Mouse (Mus musculus) cerebellum, adult 18-20 months (tissue): ENCODE results near the gene Ptgis.

Experiments used
- DNase-seq, 2 experiments: peaks; one replicate each; pipeline ENCODE4 v3.0.0; 2021

Ptgis gene

GRCm38 (mm10) chr2:167189291-167190075, 50.9 kb downstream of the Ptgis start:
- DNase-seq, result peak; percentile 32 to 33

GRCm38 (mm10) chr2:167188315-167189207, 51.8 kb downstream of the Ptgis start:
- DNase-seq, result peak in 1 of 2 experiments; percentile 15

GRCm38 (mm10) chr2:167187119-167187518, 53.3 kb downstream of the Ptgis start:
- no peak for DNase-seq

- no peak for DNase-seq
Measured at GRCm38 (mm10) chr2:167186544-167186943, 53.9 kb downstream of the Ptgis start.

GRCm38 (mm10) chr2:167186003-167186402, 54.4 kb downstream of the Ptgis start:
- DNase-seq, result no peak

DNA sequence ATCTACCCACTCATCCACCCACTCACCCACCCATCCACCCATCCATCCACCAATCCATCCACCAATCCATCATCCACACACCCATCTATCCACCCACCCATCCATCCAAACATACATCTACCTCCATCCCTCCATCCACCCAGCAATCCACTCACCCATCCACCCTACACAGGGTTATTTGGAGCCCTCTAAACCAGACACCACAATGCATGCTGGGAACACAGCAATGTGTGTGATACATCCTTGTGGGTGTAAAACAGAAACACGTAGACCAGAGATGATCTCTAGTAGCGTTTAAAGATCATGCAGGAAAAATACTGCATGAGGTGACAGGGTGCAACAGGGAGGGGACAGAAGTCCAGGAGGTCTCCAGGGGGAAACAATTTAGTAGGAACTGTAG, 55.0 kb downstream of the Ptgis start:
- no peak for DNase-seq

DNA sequence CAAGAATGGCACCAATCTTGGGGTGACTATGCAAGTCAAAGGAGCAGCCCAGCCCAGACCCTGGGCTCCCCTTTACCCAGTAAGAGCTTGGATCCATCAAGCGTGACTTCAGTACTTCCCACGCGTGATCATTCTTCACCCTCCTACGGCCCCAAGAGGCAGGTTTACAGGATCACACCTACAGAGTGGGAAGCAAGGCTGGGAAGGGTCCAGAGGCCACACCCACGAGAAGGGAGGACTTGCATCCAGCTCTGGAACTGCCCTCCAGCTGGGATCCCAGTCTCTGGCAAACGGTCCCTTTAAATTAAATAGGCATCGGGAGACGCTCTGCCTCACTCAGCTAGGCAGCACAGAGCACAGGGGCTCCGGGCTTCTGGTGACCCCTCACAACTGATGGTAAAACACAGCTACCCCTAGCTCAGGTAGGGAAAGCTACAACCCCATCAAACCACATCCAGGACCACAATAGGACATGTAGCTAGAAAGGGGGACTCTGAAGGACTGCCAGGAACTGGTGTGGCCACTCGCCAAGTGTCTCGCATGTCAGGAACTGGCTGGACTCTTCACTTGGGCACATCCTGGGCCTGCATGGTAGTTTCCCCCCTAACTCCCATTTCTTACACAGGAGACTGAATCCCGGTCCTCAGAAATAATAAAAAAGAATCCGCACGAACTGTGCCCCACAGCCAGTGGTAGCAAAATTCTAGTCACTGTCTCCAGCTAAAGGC, 58.6 kb downstream of the Ptgis start:
- no peak for DNase-seq

- DNase-seq, result no peak
Measured at GRCm38 (mm10) chr2:167181096-167181495, 59.3 kb downstream of the Ptgis start.

- no peak for DNase-seq
Measured at GRCm38 (mm10) chr2:167179301-167179700, 61.1 kb downstream of the Ptgis start.

- no peak for DNase-seq
Measured at GRCm38 (mm10) chr2:167177231-167177641, 63.2 kb downstream of the Ptgis start.

DNA sequence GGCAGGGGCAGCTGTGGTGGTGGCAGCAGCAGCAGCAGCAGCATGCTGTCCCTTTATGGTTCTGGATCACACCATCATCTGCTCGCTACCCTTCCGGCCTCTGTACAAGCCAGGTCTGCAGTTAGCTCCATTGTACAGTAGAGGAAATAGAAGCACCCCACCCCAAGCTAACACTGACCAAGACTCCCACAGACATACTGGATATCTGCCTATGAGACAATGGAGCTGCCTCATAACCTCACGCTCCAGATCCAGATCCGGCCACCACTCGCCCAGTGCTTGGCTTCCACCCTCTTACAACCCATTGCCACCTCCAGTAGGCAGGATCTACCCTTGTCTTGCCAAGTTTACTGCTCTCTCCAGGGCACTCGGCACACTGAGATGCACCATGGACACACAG, 65.1 kb downstream of the Ptgis start:
- DNase-seq, result no peak

GRCm38 (mm10) chr2:167173051-167173875, 67.1 kb downstream of the Ptgis start:
- DNase-seq, result no peak

DNA sequence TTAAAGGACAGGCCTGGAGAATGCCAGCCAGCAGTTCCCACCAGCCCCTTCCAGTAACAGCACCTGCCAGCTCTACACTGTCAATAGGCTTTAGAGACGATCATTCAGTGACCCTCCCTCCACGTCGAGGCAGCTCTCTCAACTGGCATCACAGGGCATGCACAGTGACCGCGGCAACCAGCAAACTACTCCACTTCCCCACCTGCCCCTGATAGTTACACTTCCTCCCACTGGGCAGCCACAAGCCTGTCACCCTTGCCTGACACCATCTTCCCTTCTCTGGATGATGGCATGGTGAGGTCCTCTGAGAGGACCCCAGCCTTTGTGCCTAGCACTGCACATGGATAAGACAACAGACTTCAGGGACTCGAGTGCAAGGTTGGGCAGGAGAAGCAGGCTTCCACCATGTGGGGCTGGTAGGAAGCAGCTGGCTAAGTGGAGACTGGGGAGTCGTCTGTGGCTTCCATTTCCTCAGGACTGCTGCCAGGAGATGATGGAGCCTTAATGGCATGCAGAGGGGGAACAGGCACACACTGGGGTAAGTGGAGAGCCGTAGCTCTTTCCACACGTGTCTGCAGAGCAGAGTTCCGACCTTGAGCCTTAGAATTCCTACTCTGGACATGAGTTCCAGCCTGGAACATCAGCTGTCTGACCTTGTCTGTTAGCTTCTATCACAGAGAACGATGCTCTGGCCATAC, 72.7 kb downstream of the Ptgis start:
- DNase-seq, result no peak

GRCm38 (mm10) chr2:167163600-167163999, 76.8 kb downstream of the Ptgis start:
- no peak for DNase-seq

DNA sequence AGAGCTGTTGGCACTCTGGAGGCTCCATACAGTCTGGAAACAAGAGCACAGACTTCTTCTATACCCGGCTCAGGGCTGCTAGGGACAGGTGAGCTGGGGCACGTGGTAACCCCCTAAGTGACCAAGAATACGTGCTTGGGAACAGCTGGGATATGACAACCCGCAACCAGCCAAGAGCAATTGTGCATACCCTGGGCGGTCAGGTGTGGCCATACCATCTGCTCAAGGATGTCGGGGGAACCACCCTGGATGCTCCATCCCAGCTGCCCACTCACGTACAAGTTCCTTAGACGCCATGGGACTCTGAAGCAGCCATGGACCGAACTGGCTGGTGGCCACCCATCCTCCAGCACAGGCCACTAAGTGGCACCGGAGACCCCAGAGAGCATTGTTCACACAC, 77.3 kb downstream of the Ptgis start:
- no peak for DNase-seq

DNA sequence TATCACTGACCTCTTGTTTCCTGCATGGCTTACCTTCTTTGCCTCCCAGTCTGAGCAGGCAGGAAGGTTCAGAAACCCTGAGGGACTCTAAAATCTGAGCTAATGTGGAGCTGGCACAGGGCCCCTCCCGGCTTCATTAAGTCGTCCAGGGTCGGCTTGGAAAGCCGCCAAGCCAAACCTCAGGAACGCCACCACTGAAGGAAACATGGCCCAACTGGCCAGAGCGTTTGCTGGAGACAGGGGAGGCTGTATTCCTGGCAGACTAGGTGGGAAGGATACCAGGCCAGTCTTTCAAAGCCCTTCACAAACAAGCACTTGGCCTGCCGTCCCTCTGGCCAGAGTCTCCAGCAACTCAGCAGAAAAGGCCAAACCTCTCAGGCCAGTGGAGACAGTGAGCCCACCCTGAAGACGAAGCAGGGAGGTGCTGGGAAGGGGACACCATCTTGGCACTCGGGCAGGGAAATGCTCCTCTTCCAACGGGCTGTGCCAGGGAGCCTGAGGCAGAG, 77.8 kb downstream of the Ptgis start:
- no peak for DNase-seq

GRCm38 (mm10) chr2:167159721-167160120, 80.7 kb downstream of the Ptgis start:
- no peak for DNase-seq

GRCm38 (mm10) chr2:167158780-167159179, 81.6 kb downstream of the Ptgis start:
- no peak for DNase-seq

DNA sequence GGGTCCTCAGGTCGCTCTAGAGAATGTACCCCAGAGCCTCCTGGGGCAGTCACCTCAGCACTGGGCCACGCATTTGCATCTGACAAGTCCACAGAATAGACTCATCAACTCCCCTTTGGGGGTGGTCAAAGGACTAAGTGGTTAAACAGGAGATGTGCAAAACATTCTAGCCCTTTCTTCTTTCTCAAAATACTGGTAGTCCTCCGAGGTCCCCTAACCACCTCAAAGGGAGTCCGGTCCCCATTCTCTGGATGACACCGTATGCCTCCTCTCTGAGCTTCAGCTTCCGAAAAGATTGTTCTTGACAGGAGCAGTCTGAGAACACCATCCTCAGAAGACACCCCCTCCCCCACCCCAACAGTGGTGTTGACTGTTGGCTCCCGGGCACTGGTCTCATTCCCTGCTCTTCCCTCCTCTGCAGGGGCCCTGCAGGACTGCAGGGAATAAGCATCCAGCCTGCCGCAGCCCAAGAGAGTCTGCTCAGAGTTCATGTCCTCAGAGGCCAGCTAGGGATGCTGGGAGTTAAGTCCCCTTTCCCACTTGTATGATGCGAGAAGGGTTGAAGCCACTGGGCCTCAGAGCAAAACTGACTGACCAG, 84.2 kb downstream of the Ptgis start:
- no peak for DNase-seq

DNA sequence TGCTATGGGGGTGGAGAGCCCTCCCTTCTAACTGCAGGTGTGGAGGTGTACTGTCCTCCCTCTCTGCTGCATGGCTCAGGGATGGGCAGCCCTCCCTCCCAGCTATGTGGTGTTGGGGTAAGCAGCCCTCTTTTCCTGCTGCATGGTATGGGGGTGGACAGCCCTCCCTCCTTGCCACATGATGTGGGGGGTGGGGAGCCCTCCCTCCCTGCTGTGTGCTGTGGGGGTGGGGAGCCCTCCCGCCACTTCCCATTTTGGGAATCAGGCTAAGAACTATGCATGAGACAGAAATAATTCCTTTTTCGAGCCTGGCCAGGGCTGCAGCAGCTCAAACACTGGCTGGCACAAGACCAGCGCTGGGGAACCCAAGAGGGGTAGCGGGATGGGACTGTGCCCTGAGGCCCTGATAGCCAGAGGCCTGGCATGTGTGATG, 84.8 kb downstream of the Ptgis start:
- no peak for DNase-seq

- DNase-seq, result no peak
Measured at GRCm38 (mm10) chr2:167150880-167151279, 89.5 kb downstream of the Ptgis start.
